Mouse (Mus musculus): ENCODE measurements around the gene Ogfod1. TPM values are rescaled to one million over a fixed set of nuclear protein-coding genes. Genes with fewer than 3 reads are reported as not detected.

Ogfod1 gene
- polyA plus RNA-seq, 1 experiment from 2014 or later, result 14.2 TPM

DNA sequence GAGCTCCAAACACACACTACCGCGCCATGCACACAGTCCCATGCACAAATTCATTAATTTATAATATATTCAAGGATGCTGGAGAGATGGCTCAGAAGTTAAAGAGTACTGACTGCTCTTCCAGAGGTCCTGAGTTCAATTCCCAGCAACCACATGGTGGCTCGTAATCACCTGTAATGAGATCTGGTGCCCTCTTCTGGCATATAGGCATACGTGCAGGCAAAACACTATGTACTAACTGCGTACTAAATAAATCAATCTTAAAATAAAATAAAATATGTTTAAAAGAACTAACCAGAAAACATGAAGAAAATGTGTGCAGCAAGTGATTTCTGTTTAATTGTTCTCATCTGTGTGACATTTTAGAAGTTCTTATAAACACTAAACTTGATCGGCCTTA, 57.3 kb downstream of the Ogfod1 start:
- no peak overlapping the region for H3K4me2 ChIP-seq (replicated peaks; ENCODE audit: low read depth, low read length)
- H3K27ac ChIP-seq (ENCODE audit: low read depth, low read length), result no peak overlapping the region
- H3K27me3 ChIP-seq (ENCODE audit: control insufficient read depth, insufficient read depth, low read length), result no peaks in the 10 kb centered on the region
- 0 out of 2 replicates have a peak, but pooled peaks cover 5% of the 10 kb centered on the region for H3K4me1 ChIP-seq (ENCODE audit: control insufficient read depth, insufficient read depth, low read length)
- H3K4me3 ChIP-seq (ENCODE audit: low read length), result no peak overlapping the region
- 85% methylated on average over 6 of the region's 6 CpGs for WGBS
- no peak for ATAC-seq (ENCODE audit: low FRiP score, low TSS enrichment)
- H3K9ac ChIP-seq (ENCODE audit: low read depth, low read length), result no peak overlapping the region
- H3K9me3 ChIP-seq (ENCODE audit: control insufficient read depth, low read length), result no peaks in the 10 kb centered on the region
- H3K36me3 ChIP-seq (ENCODE audit: control insufficient read depth, insufficient read depth, low read length), result no peaks in the 10 kb centered on the region

DNA sequence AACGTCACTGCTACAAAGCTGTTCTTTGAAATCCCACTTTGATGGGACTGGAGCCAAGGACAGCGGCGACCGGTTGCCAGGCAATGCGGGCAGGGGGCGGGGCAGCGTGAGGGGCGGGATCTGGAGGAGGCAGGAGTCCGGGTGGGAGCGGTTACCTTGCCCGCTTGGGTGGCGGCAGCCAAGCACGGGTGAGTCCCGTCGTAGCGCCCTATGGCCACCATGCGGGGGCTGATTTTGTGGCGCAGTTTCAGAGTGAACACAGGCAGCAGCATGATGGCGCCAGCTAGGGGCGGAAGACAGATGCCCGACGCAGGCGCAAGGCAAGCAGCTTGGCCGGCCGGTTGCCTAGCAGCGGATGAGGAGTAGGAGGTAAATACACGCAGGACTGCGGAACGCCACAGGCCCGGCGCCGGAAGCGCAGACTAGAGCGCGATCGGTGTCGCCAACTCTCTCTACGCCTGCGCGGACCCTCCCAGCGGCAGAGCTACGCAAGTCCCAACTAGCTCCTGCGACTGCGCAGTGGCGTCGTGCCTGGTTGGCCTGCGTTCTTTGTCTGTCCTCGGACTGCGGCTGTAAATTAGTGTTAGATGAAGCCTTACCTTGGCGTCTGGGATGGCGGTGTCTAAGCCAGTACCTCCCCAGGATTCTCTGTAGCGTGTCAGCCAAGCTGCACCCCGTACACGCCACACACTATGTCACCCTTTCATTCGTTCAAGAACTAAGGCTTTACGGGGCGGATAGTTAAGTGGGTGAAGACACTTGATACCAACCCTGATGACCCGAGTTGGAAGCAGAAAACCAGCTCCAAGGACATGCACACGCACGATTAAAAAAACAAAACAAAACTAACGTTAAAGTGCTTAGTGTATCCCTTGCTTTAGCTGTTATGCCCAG, 61.3 kb downstream of the Ogfod1 start, which contains the start of gene Bbs2:
Bbs2 (minus strand) TSS at position 848 of the 894 bp plus-strand sequence.
- no peaks in the 10 kb centered on the region for H3K9me3 ChIP-seq (ENCODE audit: control insufficient read depth, low read length)
- ATAC-seq (ENCODE audit: low FRiP score, low TSS enrichment), result peak; percentile 99
- H3K9ac ChIP-seq (ENCODE audit: low read depth, low read length), result peak within 1 kb of the TSS; percentile 70
- H3K4me1 ChIP-seq (ENCODE audit: control insufficient read depth, insufficient read depth, low read length), result 0 out of 2 replicates have a peak, but pooled peaks cover 5% of the 10 kb centered on the region
- WGBS, result under 1% methylated on average over 61 of the region's 61 CpGs
- no peaks in the 10 kb centered on the region for H3K36me3 ChIP-seq (ENCODE audit: control insufficient read depth, insufficient read depth, low read length)
- H3K27ac ChIP-seq (ENCODE audit: low read depth, low read length), result peak within 1 kb of the TSS; percentile 96
- H3K27me3 ChIP-seq (ENCODE audit: control insufficient read depth, insufficient read depth, low read length), result no peaks in the 10 kb centered on the region
- H3K4me3 ChIP-seq (ENCODE audit: low read length), result peak within 1 kb of the TSS; percentile 67
- H3K4me2 ChIP-seq (replicated peaks; ENCODE audit: low read depth, low read length), result peak within 1 kb of the TSS; percentile 75

DNA sequence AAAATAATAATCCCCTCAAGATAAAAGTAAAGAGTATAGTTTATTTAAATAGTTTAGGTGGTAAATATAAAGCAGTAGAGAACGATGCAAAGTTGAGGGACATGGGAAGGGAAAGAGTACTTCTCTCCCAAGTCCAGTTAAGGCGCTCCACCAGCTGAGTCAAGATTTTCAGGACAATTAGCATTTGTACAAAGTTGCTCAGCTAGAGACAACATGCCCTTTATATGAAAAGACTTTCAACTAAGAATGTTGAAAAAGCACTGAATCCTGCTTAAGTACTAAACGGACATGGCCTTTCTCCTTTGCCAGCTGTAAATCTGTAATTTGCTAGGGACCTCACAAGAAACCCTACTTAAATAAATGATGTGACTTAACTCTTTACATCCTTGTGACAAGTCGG, 62.0 kb downstream of the Ogfod1 start:
- Histone ChIP-seq H3K36me3 (ENCODE audit: control insufficient read depth, insufficient read depth, low read length) (no peaks in the 10 kb centered on the region), H3K27ac (ENCODE audit: low read depth, low read length) (peak overlapping the region; percentile 96), H3K4me1 (ENCODE audit: control insufficient read depth, insufficient read depth, low read length) (0 out of 2 replicates have a peak, but pooled peaks cover 5% of the 10 kb centered on the region), H3K4me3 (ENCODE audit: low read length) (peak overlapping the region; percentile 67; the same call in 1 of the 2 replicates), H3K9ac (ENCODE audit: low read depth, low read length) (peak overlapping the region; percentile 70), H3K27me3 (ENCODE audit: control insufficient read depth, insufficient read depth, low read length) (no peaks in the 10 kb centered on the region), H3K4me2 (replicated peaks; ENCODE audit: low read depth, low read length) (peak overlapping the region; percentile 75), H3K9me3 (ENCODE audit: control insufficient read depth, low read length) (no peaks in the 10 kb centered on the region)
- no peak for ATAC-seq (ENCODE audit: low FRiP score, low TSS enrichment)
- 31% methylated on average over 4 of the region's 4 CpGs for WGBS

DNA sequence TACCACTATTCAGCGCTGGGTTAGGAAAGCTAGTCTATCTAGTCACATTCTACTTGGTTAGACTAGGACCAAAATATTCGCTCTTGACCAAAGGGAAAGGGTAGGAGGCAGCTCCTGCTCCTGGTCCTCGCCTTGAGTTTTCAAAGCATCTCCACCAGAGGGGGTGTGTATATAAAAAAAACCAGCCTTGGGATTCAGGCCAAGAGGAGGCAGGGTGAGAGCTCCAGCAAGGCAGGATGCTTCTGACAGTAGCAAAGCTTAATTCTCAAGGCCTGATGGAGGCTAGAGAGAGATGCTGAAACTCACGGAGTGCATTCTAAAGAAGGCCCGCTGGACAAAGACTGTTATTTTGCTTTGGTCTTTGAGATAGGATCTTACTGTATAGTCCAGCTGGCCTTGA, 67.1 kb downstream of the Ogfod1 start:
- Histone ChIP-seq H3K36me3 (ENCODE audit: control insufficient read depth, insufficient read depth, low read length) (no peaks in the 10 kb centered on the region), H3K4me3 (ENCODE audit: low read length) (no peak overlapping the region), H3K27me3 (ENCODE audit: control insufficient read depth, insufficient read depth, low read length) (no peaks in the 10 kb centered on the region), H3K4me2 (replicated peaks; ENCODE audit: low read depth, low read length) (no peak overlapping the region), H3K9ac (ENCODE audit: low read depth, low read length) (no peak overlapping the region), H3K27ac (ENCODE audit: low read depth, low read length) (no peak overlapping the region), H3K4me1 (ENCODE audit: control insufficient read depth, insufficient read depth, low read length) (no peaks in the 10 kb centered on the region), H3K9me3 (ENCODE audit: control insufficient read depth, low read length) (no peaks in the 10 kb centered on the region)
- ATAC-seq (ENCODE audit: low FRiP score, low TSS enrichment), result no peak
- 57% methylated on average over 5 of the region's 5 CpGs for WGBS

DNA sequence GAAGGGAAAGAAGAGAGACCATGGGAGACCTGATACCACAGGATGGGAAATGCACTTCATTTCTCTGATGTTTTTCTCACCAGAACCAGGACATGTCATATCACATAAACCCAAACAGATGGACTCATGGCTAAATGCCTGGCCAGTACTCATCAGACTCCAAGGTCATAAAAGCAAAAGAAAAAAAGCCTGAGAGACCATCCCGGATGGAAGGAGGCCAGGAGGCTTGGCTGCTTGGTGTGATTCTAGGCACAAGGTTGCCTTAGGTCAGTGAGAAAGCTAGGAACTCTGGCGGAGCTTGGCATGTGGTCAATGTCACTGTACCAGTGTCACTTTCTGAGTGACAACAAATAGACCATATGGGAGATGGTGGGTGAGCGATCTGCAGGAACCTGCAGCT, 70.9 kb downstream of the Ogfod1 start:
- no peaks in the 10 kb centered on the region for H3K27me3 ChIP-seq (ENCODE audit: control insufficient read depth, insufficient read depth, low read length)
- H3K4me1 ChIP-seq (ENCODE audit: control insufficient read depth, insufficient read depth, low read length), result no peaks in the 10 kb centered on the region
- H3K27ac ChIP-seq (ENCODE audit: low read depth, low read length), result no peak overlapping the region
- no peak for ATAC-seq (ENCODE audit: low FRiP score, low TSS enrichment)
- H3K9me3 ChIP-seq (ENCODE audit: control insufficient read depth, low read length), result no peaks in the 10 kb centered on the region
- H3K36me3 ChIP-seq (ENCODE audit: control insufficient read depth, insufficient read depth, low read length), result no peaks in the 10 kb centered on the region
- H3K4me3 ChIP-seq (ENCODE audit: low read length), result no peak overlapping the region
- WGBS, result 66% methylated on average over 3 of the region's 3 CpGs
- H3K9ac ChIP-seq (ENCODE audit: low read depth, low read length), result no peak overlapping the region
- no peak overlapping the region for H3K4me2 ChIP-seq (replicated peaks; ENCODE audit: low read depth, low read length)

DNA sequence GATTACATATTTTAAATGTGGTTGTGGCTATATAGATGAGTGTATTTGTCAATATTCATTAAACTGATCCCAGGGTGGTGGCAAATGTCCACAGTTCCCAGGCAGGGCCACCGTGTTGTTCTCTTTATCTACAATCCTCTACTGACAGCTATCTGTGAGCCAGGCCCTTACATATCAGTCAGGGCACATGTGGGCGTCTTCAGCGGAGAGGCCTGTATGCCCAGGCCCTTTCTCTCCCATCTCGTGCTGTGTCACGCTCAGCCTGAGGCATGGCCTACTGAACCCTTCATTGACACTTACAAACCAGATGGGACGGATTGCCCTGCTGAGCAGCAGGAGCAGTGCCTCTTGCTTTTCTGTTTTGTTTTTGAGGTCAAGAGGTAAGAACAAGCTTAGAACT, 72.4 kb downstream of the Ogfod1 start:
- ATAC-seq (ENCODE audit: low FRiP score, low TSS enrichment), result no peak

DNA sequence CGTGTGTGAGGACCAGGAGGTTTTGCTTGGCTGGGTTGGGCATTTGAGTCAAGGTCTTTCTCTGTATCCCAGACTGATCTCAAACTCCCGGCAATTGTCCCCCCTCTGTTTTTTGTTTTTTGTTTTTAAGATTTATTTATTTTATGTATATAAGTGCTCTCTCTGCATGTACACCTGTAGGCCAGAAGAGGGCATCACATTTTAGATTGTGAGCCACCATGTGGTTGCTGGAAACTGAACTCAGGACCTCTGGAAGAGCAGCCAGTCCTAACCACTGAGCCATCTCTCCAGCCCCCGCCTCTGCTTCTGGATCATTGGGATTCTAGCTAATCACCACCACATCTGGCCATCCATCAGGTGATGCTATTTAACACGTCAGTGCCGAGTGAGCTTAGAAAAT, 72.8 kb downstream of the Ogfod1 start:
- Histone ChIP-seq H3K9me3 (ENCODE audit: control insufficient read depth, low read length) (no peaks in the 10 kb centered on the region), H3K4me3 (ENCODE audit: low read length) (no peak overlapping the region), H3K9ac (ENCODE audit: low read depth, low read length) (no peak overlapping the region), H3K27ac (ENCODE audit: low read depth, low read length) (no peak overlapping the region), H3K4me1 (ENCODE audit: control insufficient read depth, insufficient read depth, low read length) (no peaks in the 10 kb centered on the region), H3K27me3 (ENCODE audit: control insufficient read depth, insufficient read depth, low read length) (no peaks in the 10 kb centered on the region), H3K4me2 (replicated peaks; ENCODE audit: low read depth, low read length) (no peak overlapping the region), H3K36me3 (ENCODE audit: control insufficient read depth, insufficient read depth, low read length) (no peaks in the 10 kb centered on the region)
- no peak for ATAC-seq (ENCODE audit: low FRiP score, low TSS enrichment)
- WGBS, result 75% methylated on average over 5 of the region's 5 CpGs

More for the DNA sequence above, 72.4 kb downstream of the Ogfod1 start:
- no peaks in the 10 kb centered on the region for H3K27me3 ChIP-seq (ENCODE audit: control insufficient read depth, insufficient read depth, low read length)
- H3K4me1 ChIP-seq (ENCODE audit: control insufficient read depth, insufficient read depth, low read length), result no peaks in the 10 kb centered on the region
- no peaks in the 10 kb centered on the region for H3K36me3 ChIP-seq (ENCODE audit: control insufficient read depth, insufficient read depth, low read length)
- no peaks in the 10 kb centered on the region for H3K9me3 ChIP-seq (ENCODE audit: control insufficient read depth, low read length)
- no peak overlapping the region for H3K4me2 ChIP-seq (replicated peaks; ENCODE audit: low read depth, low read length)
- whole genome bisulfite sequencing, result 81% methylated on average over 6 of the region's 6 CpGs
- H3K9ac ChIP-seq (ENCODE audit: low read depth, low read length), result no peak overlapping the region
- H3K4me3 ChIP-seq (ENCODE audit: low read length), result no peak overlapping the region
- no peak overlapping the region for H3K27ac ChIP-seq (ENCODE audit: low read depth, low read length)

DNA sequence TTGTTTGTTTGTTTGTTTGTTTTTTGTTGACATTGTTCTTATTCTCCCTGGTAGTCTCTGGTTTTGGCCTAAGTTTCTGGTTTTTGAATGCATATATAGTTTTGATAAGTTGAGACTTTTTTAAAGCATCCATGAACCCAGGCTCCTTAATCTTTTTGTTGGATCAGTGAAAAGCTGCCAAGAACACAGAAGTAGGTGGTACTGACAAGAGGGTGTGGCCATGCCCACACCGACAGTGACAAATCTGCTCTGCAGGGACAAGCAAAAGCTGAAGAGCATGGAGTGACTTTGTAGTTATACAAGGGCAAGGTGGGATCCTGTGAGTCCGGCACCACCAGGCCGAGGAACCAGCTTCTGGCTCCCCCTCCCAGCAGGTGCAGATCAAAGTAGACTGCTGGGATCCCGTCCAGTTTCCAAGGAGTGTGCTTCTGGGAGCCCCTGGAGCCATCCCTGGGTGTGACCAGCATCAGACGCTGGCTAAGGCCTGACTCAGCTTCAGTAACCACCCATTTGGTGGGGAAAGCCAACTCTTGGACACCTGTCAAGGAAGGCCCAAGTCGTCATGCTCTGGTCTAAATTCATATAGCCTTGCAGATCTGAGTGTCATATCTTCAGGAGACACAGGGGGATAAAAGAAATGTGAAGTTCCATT, 73.7 kb downstream of the Ogfod1 start:
- no peaks in the 10 kb centered on the region for H3K4me1 ChIP-seq (ENCODE audit: control insufficient read depth, insufficient read depth, low read length)
- no peak for ATAC-seq (ENCODE audit: low FRiP score, low TSS enrichment)
- H3K9me3 ChIP-seq (ENCODE audit: control insufficient read depth, low read length), result no peaks in the 10 kb centered on the region
- no peaks in the 10 kb centered on the region for H3K36me3 ChIP-seq (ENCODE audit: control insufficient read depth, insufficient read depth, low read length)
- no peak overlapping the region for H3K9ac ChIP-seq (ENCODE audit: low read depth, low read length)
- H3K27me3 ChIP-seq (ENCODE audit: control insufficient read depth, insufficient read depth, low read length), result no peaks in the 10 kb centered on the region
- H3K4me2 ChIP-seq (replicated peaks; ENCODE audit: low read depth, low read length), result no peak overlapping the region
- no peak overlapping the region for H3K27ac ChIP-seq (ENCODE audit: low read depth, low read length)
- 62% methylated on average over 6 of the region's 6 CpGs for WGBS
- H3K4me3 ChIP-seq (ENCODE audit: low read length), result no peak overlapping the region

DNA sequence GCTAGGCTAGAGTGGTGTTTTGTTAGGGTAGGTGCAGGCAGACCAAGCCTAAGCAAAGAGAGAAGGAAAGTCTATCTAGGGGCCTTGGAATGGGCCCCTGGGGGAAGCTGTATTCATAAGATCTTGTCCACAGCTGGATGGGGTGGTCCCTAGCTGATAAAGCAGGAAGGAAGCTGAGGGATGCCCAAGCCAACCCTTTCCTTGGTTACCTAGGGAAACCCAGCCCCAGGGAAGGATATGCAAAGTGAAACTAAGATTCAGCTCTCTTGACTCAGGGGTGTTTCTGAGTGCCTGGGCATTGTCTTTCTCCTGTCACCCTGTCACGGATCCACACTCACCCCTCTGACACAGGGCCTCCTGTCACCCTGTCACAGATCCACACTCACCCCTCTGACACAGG, 76.4 kb downstream of the Ogfod1 start:
- no peak overlapping the region for H3K9ac ChIP-seq (ENCODE audit: low read depth, low read length)
- no peaks in the 10 kb centered on the region for H3K4me1 ChIP-seq (ENCODE audit: control insufficient read depth, insufficient read depth, low read length)
- H3K27me3 ChIP-seq (ENCODE audit: control insufficient read depth, insufficient read depth, low read length), result no peaks in the 10 kb centered on the region
- no peaks in the 10 kb centered on the region for H3K36me3 ChIP-seq (ENCODE audit: control insufficient read depth, insufficient read depth, low read length)
- no peak for ATAC-seq (ENCODE audit: low FRiP score, low TSS enrichment)
- H3K4me3 ChIP-seq (ENCODE audit: low read length), result no peak overlapping the region
- no peak overlapping the region for H3K4me2 ChIP-seq (replicated peaks; ENCODE audit: low read depth, low read length)
- H3K9me3 ChIP-seq (ENCODE audit: control insufficient read depth, low read length), result no peaks in the 10 kb centered on the region
- H3K27ac ChIP-seq (ENCODE audit: low read depth, low read length), result no peak overlapping the region
- 59% methylated on average over 1 of the region's 1 CpGs for WGBS
